Mouse (Mus musculus): Measurements from ENCODE around the gene Basp1.

GRCm38 (mm10) chr15:25420266-25420665, 6.7 kb upstream of the Basp1 start:
- no peak for TF ChIP-seq EP300 (IDR thresholded peaks at IDR 0.05; ENCODE audit: low read depth)
- TF ChIP-seq CTCF (IDR thresholded peaks at IDR 0.05; ENCODE audit: low read depth): no peak

Data from liver, embryonic 14.5 days (tissue).